Mouse (Mus musculus) stomach, postnatal 0 days (tissue): ENCODE measurements at regions not wholly inside any gene's neighbourhood (a gene's known extent, or its start where the extent isn't known, plus 50 kb on each side); places are given as distances from the start of the nearest gene placed in this dataset.

Experiments used
- CTCF ChIP-seq: IDR thresholded peaks from 2 replicates; pipeline ENCODE4 v1.5.1; 2016; ENCODE audit warnings: antibody characterized with exemption, low read depth, mild to moderate bottlenecking, moderate library complexity
- EP300 ChIP-seq: optimal IDR thresholded peaks from 2 replicates; pipeline ENCODE3; 2016; ENCODE audit warnings: antibody characterized with exemption

- TF ChIP-seq CTCF (no peak), EP300 (no peak)
These were observed 106.1 kb upstream of the Smad1 start for GRCm38 (mm10) chr8:79505381-79505780.
